Mouse (Mus musculus): ENCODE results near the gene Larp1b. TPM values are rescaled to one million over a fixed set of nuclear protein-coding genes. Genes with fewer than 3 reads are reported as not detected.

The Larp1b gene
- polyA plus RNA-seq, 1 experiment = 3.8 TPM

- no peak for TF ChIP-seq POLR2A (IDR thresholded peaks at IDR 0.05; ENCODE audit: low read depth, low read length)
- TF ChIP-seq CTCF (IDR thresholded peaks at IDR 0.05; ENCODE audit: extremely low read depth, insufficient read depth, insufficient read length, insufficient replicate concordance) = no peak
- no peak for DNase-seq (ENCODE audit: low read depth in 1 of 2, low spot score in 2 of 2)
- Histone ChIP-seq H3K27ac (ENCODE audit: insufficient read depth, low read length) (no peak overlapping the region), H3K4me3 (ENCODE audit: extremely low read depth, insufficient read depth, insufficient read length) (no peak overlapping the region), H3K4me1 (ENCODE audit: control insufficient read depth, insufficient read depth, insufficient read length) (no peaks in the 10 kb centered on the region), H3K36me3 (ENCODE audit: control insufficient read depth, insufficient read depth, low read length) (no peaks in the 10 kb centered on the region), H3K27me3 (ENCODE audit: control insufficient read depth, insufficient read depth, low read length) (no peaks in the 10 kb centered on the region)
- WGBS = 85% methylated on average over 2 of the region's 2 CpGs
Measured at GRCm38 (mm10) chr3:41058395-41058794, 108.8 kb downstream of the Larp1b start.

- Histone ChIP-seq H3K4me3 (ENCODE audit: extremely low read depth, insufficient read depth, insufficient read length) (no peak overlapping the region), H3K27ac (ENCODE audit: insufficient read depth, low read length) (no peak overlapping the region), H3K27me3 (ENCODE audit: control insufficient read depth, insufficient read depth, low read length) (no peaks in the 10 kb centered on the region), H3K4me1 (ENCODE audit: control insufficient read depth, insufficient read depth, insufficient read length) (no peaks in the 10 kb centered on the region), H3K36me3 (ENCODE audit: control insufficient read depth, insufficient read depth, low read length) (no peaks in the 10 kb centered on the region)
- 91% methylated on average over 3 of the region's 3 CpGs for WGBS
- no peak for DNase-seq (ENCODE audit: low read depth in 1 of 2, low spot score in 2 of 2)
- TF ChIP-seq CTCF (IDR thresholded peaks at IDR 0.05; ENCODE audit: extremely low read depth, insufficient read depth, insufficient read length, insufficient replicate concordance) (no peak), POLR2A (IDR thresholded peaks at IDR 0.05; ENCODE audit: low read depth, low read length) (no peak)
Measured at GRCm38 (mm10) chr3:41059249-41059648, 109.6 kb downstream of the Larp1b start.

GRCm38 (mm10) chr3:41061831-41062565 lies 112.4 kb downstream of the Larp1b start:
- no peak for TF ChIP-seq POLR2A (IDR thresholded peaks at IDR 0.05; ENCODE audit: low read depth, low read length)
- no peak for TF ChIP-seq CTCF (IDR thresholded peaks at IDR 0.05; ENCODE audit: extremely low read depth, insufficient read depth, insufficient read length, insufficient replicate concordance)
- no peak for DNase-seq (ENCODE audit: low read depth in 1 of 2, low spot score in 2 of 2)
- no peak overlapping the region for H3K27ac ChIP-seq (ENCODE audit: insufficient read depth, low read length)
- WGBS = 52% methylated on average over 3 of the region's 3 CpGs
- H3K36me3 ChIP-seq (ENCODE audit: control insufficient read depth, insufficient read depth, low read length) = peaks cover under 1% of the 10 kb centered on the region; the same call in 1 of the 2 replicates
- no peak overlapping the region for H3K4me3 ChIP-seq (ENCODE audit: extremely low read depth, insufficient read depth, insufficient read length)
- no peaks in the 10 kb centered on the region for H3K4me1 ChIP-seq (ENCODE audit: control insufficient read depth, insufficient read depth, insufficient read length)
- no peaks in the 10 kb centered on the region for H3K27me3 ChIP-seq (ENCODE audit: control insufficient read depth, insufficient read depth, low read length)

GRCm38 (mm10) chr3:41062758-41063157 lies 113.1 kb downstream of the Larp1b start:
- Histone ChIP-seq H3K36me3 (ENCODE audit: control insufficient read depth, insufficient read depth, low read length) (peaks cover 4% of the 10 kb centered on the region; the same call in 1 of the 2 replicates), H3K27ac (ENCODE audit: insufficient read depth, low read length) (no peak overlapping the region), H3K4me3 (ENCODE audit: extremely low read depth, insufficient read depth, insufficient read length) (no peak overlapping the region), H3K27me3 (ENCODE audit: control insufficient read depth, insufficient read depth, low read length) (no peaks in the 10 kb centered on the region), H3K4me1 (ENCODE audit: control insufficient read depth, insufficient read depth, insufficient read length) (no peaks in the 10 kb centered on the region)
- WGBS = 90% methylated on average over 2 of the region's 2 CpGs
- TF ChIP-seq POLR2A (IDR thresholded peaks at IDR 0.05; ENCODE audit: low read depth, low read length) = no peak
- TF ChIP-seq CTCF (IDR thresholded peaks at IDR 0.05; ENCODE audit: extremely low read depth, insufficient read depth, insufficient read length, insufficient replicate concordance) = no peak
- DNase-seq (ENCODE audit: low read depth in 1 of 2, low spot score in 2 of 2) = no peak

GRCm38 (mm10) chr3:41065320-41065719 lies 115.7 kb downstream of the Larp1b start:
- no peak for DNase-seq (ENCODE audit: low read depth in 1 of 2, low spot score in 2 of 2)
- 91% methylated on average over 2 of the region's 2 CpGs for WGBS

GRCm38 (mm10) chr3:41070519-41070918 lies 120.9 kb downstream of the Larp1b start:
- Histone ChIP-seq H3K27ac (ENCODE audit: insufficient read depth, low read length) (no peak overlapping the region), H3K36me3 (ENCODE audit: control insufficient read depth, insufficient read depth, low read length) (peaks cover 10% of the 10 kb centered on the region), H3K4me1 (ENCODE audit: control insufficient read depth, insufficient read depth, insufficient read length) (no peaks in the 10 kb centered on the region), H3K27me3 (ENCODE audit: control insufficient read depth, insufficient read depth, low read length) (no peaks in the 10 kb centered on the region), H3K4me3 (ENCODE audit: extremely low read depth, insufficient read depth, insufficient read length) (no peak overlapping the region)
- DNase-seq (ENCODE audit: low read depth in 1 of 2, low spot score in 2 of 2) = no peak
- TF ChIP-seq POLR2A (IDR thresholded peaks at IDR 0.05; ENCODE audit: low read depth, low read length) (no peak), CTCF (IDR thresholded peaks at IDR 0.05; ENCODE audit: extremely low read depth, insufficient read depth, insufficient read length, insufficient replicate concordance) (no peak)
- WGBS = 91% methylated on average over 2 of the region's 2 CpGs

More at GRCm38 (mm10) chr3:41065320-41065719, 115.7 kb downstream of the Larp1b start:
- Histone ChIP-seq H3K4me3 (ENCODE audit: extremely low read depth, insufficient read depth, insufficient read length) (no peak overlapping the region), H3K4me1 (ENCODE audit: control insufficient read depth, insufficient read depth, insufficient read length) (no peaks in the 10 kb centered on the region), H3K36me3 (ENCODE audit: control insufficient read depth, insufficient read depth, low read length) (peaks cover 10% of the 10 kb centered on the region), H3K27me3 (ENCODE audit: control insufficient read depth, insufficient read depth, low read length) (no peaks in the 10 kb centered on the region), H3K27ac (ENCODE audit: insufficient read depth, low read length) (no peak overlapping the region)
- TF ChIP-seq CTCF (IDR thresholded peaks at IDR 0.05; ENCODE audit: extremely low read depth, insufficient read depth, insufficient read length, insufficient replicate concordance) (no peak), POLR2A (IDR thresholded peaks at IDR 0.05; ENCODE audit: low read depth, low read length) (no peak)

- H3K27me3 ChIP-seq (ENCODE audit: control insufficient read depth, insufficient read depth, low read length) = no peaks in the 10 kb centered on the region
- no peaks in the 10 kb centered on the region for H3K4me1 ChIP-seq (ENCODE audit: control insufficient read depth, insufficient read depth, insufficient read length)
- no peaks in the 10 kb centered on the region for H3K36me3 ChIP-seq (ENCODE audit: control insufficient read depth, insufficient read depth, low read length)
- TF ChIP-seq POLR2A (IDR thresholded peaks at IDR 0.05; ENCODE audit: low read depth, low read length) (no peak), CTCF (IDR thresholded peaks at IDR 0.05; ENCODE audit: extremely low read depth, insufficient read depth, insufficient read length, insufficient replicate concordance) (no peak)
- WGBS = 96% methylated on average over 8 of the region's 8 CpGs
- H3K27ac ChIP-seq (ENCODE audit: insufficient read depth, low read length) = no peak overlapping the region
- no peak overlapping the region for H3K4me3 ChIP-seq (ENCODE audit: extremely low read depth, insufficient read depth, insufficient read length)
- DNase-seq (ENCODE audit: low read depth in 1 of 2, low spot score in 2 of 2) = no peak
Measured at GRCm38 (mm10) chr3:41075376-41075775, 125.7 kb downstream of the Larp1b start.
